Mouse (Mus musculus): Measurements from ENCODE around the gene Hist2h2ab. TPM values are rescaled to one million over a fixed set of nuclear protein-coding genes. Genes with fewer than 3 reads are reported as not detected.
"Not testable (repeated sequence)": the region's sequence is repeated elsewhere in the genome, so short reads cannot be mapped to it uniquely, and the experiment has no call there.

The Hist2h2ab gene
- polyA plus RNA-seq, 1 experiment from 2014 or later: 0.71 TPM

- Histone ChIP-seq H3K4me2 (ENCODE audit: low read depth, low read length, severe bottlenecking) (no peak overlapping the region), H3K27ac (ENCODE audit: low read depth, low read length) (no peak overlapping the region), H3K9ac (ENCODE audit: low read length) (no peak overlapping the region), H3K4me3 (ENCODE audit: low read depth, low read length) (no peak overlapping the region), H3K36me3 (ENCODE audit: control insufficient read depth, insufficient read depth, low read length) (no peaks in the 10 kb centered on the region), H3K27me3 (ENCODE audit: control insufficient read depth, insufficient read depth, low read length) (no peaks in the 10 kb centered on the region), H3K9me3 (ENCODE audit: control insufficient read depth, low read length) (no peaks in the 10 kb centered on the region), H3K4me1 (replicated peaks; ENCODE audit: control insufficient read depth, insufficient read depth, low read length) (peaks cover 7% of the 10 kb centered on the region)
- WGBS: 89% methylated on average over 11 of the region's 11 CpGs
- DNase-seq (ENCODE audit: low spot score) (no peak), ATAC-seq (replicated peaks; ENCODE audit: low FRiP score) (no peak)
Observed at GRCm38 (mm10) chr3:96195616-96196313, 23.9 kb upstream of the Hist2h2ab start.

GRCm38 (mm10) chr3:96196437-96197128 is 23.1 kb upstream of the Hist2h2ab start:
- 21% methylated on average over 27 of the region's 27 CpGs for WGBS
- Histone ChIP-seq H3K36me3 (ENCODE audit: control insufficient read depth, insufficient read depth, low read length) (no peaks in the 10 kb centered on the region), H3K27me3 (ENCODE audit: control insufficient read depth, insufficient read depth, low read length) (no peaks in the 10 kb centered on the region), H3K4me1 (replicated peaks; ENCODE audit: control insufficient read depth, insufficient read depth, low read length) (peaks cover 7% of the 10 kb centered on the region), H3K9ac (ENCODE audit: low read length) (peak overlapping the region; percentile 97), H3K9me3 (ENCODE audit: control insufficient read depth, low read length) (no peaks in the 10 kb centered on the region), H3K27ac (ENCODE audit: low read depth, low read length) (peak overlapping the region; percentile 92), H3K4me2 (ENCODE audit: low read depth, low read length, severe bottlenecking) (peak overlapping the region; percentile 98), H3K4me3 (ENCODE audit: low read depth, low read length) (peak overlapping the region; percentile 66)
- DNase-seq (ENCODE audit: low spot score) (no peak), ATAC-seq (replicated peaks; ENCODE audit: low FRiP score) (no peak)

- H3K27me3 ChIP-seq (ENCODE audit: control insufficient read depth, insufficient read depth, low read length): no peaks in the 10 kb centered on the region
- H3K4me1 ChIP-seq (replicated peaks; ENCODE audit: control insufficient read depth, insufficient read depth, low read length): peaks cover 7% of the 10 kb centered on the region
- H3K4me2 ChIP-seq (ENCODE audit: low read depth, low read length, severe bottlenecking): peak overlapping the region; percentile 98
- DNase-seq (ENCODE audit: low spot score): peak; percentile 93
- H3K9ac ChIP-seq (ENCODE audit: low read length): peak overlapping the region; percentile 97
- peak; percentile 93 for ATAC-seq (replicated peaks; ENCODE audit: low FRiP score)
- peak overlapping the region; percentile 66 for H3K4me3 ChIP-seq (ENCODE audit: low read depth, low read length)
- WGBS: under 1% methylated on average over 50 of the region's 50 CpGs
- peak overlapping the region; percentile 92 for H3K27ac ChIP-seq (ENCODE audit: low read depth, low read length)
- H3K36me3 ChIP-seq (ENCODE audit: control insufficient read depth, insufficient read depth, low read length): no peaks in the 10 kb centered on the region
- no peaks in the 10 kb centered on the region for H3K9me3 ChIP-seq (ENCODE audit: control insufficient read depth, low read length)
Observed at GRCm38 (mm10) chr3:96197129-96197749, 22.4 kb upstream of the Hist2h2ab start.

- H3K36me3 ChIP-seq (ENCODE audit: control insufficient read depth, insufficient read depth, low read length): no peaks in the 10 kb centered on the region
- no peaks in the 10 kb centered on the region for H3K27me3 ChIP-seq (ENCODE audit: control insufficient read depth, insufficient read depth, low read length)
- H3K27ac ChIP-seq (ENCODE audit: low read depth, low read length): no peak overlapping the region
- H3K9ac ChIP-seq (ENCODE audit: low read length): peak overlapping the region; percentile 50
- no peak for DNase-seq (ENCODE audit: low spot score)
- ATAC-seq (replicated peaks; ENCODE audit: low FRiP score): peak; percentile 25; the same call in 1 of the 2 replicates
- peak overlapping the region; percentile 98 for H3K4me2 ChIP-seq (ENCODE audit: low read depth, low read length, severe bottlenecking)
- no peaks in the 10 kb centered on the region for H3K9me3 ChIP-seq (ENCODE audit: control insufficient read depth, low read length)
- H3K4me3 ChIP-seq (ENCODE audit: low read depth, low read length): peak overlapping the region; percentile 66
- peaks cover 7% of the 10 kb centered on the region for H3K4me1 ChIP-seq (replicated peaks; ENCODE audit: control insufficient read depth, insufficient read depth, low read length)
- WGBS: 2% methylated on average over 6 of the region's 6 CpGs
Observed at GRCm38 (mm10) chr3:96198181-96198580, 21.5 kb upstream of the Hist2h2ab start.

- not testable (repeated sequence) for H3K36me3 ChIP-seq (ENCODE audit: control insufficient read depth, insufficient read depth, low read length); H3K4me2 ChIP-seq (ENCODE audit: low read depth, low read length, severe bottlenecking); DNase-seq (ENCODE audit: low spot score); H3K27ac ChIP-seq (ENCODE audit: low read depth, low read length); H3K9ac ChIP-seq (ENCODE audit: low read length); H3K27me3 ChIP-seq (ENCODE audit: control insufficient read depth, insufficient read depth, low read length); H3K4me3 ChIP-seq (ENCODE audit: low read depth, low read length); ATAC-seq (replicated peaks; ENCODE audit: low FRiP score); H3K9me3 ChIP-seq (ENCODE audit: control insufficient read depth, low read length); H3K4me1 ChIP-seq (replicated peaks; ENCODE audit: control insufficient read depth, insufficient read depth, low read length)
- 29% methylated on average over 7 of the region's 8 CpGs for WGBS
Observed at GRCm38 (mm10) chr3:96198601-96199251, 20.9 kb upstream of the Hist2h2ab start.

GRCm38 (mm10) chr3:96199731-96200130 is 19.9 kb upstream of the Hist2h2ab start:
- Histone ChIP-seq H3K36me3 (ENCODE audit: control insufficient read depth, insufficient read depth, low read length) (no peaks in the 10 kb centered on the region), H3K9me3 (ENCODE audit: control insufficient read depth, low read length) (no peaks in the 10 kb centered on the region), H3K27ac (ENCODE audit: low read depth, low read length) (no peak overlapping the region), H3K9ac (ENCODE audit: low read length) (no peak overlapping the region), H3K4me1 (replicated peaks; ENCODE audit: control insufficient read depth, insufficient read depth, low read length) (peaks cover 7% of the 10 kb centered on the region), H3K4me2 (ENCODE audit: low read depth, low read length, severe bottlenecking) (no peak overlapping the region), H3K4me3 (ENCODE audit: low read depth, low read length) (no peak overlapping the region), H3K27me3 (ENCODE audit: control insufficient read depth, insufficient read depth, low read length) (no peaks in the 10 kb centered on the region)
- ATAC-seq (replicated peaks; ENCODE audit: low FRiP score): no peak
- no peak for DNase-seq (ENCODE audit: low spot score)
- WGBS: 72% methylated on average over 2 of the region's 2 CpGs

GRCm38 (mm10) chr3:96207819-96208218 is 11.8 kb upstream of the Hist2h2ab start:
- Histone ChIP-seq H3K27me3 (ENCODE audit: control insufficient read depth, insufficient read depth, low read length) (no peaks in the 10 kb centered on the region), H3K4me2 (ENCODE audit: low read depth, low read length, severe bottlenecking) (no peak overlapping the region), H3K9ac (ENCODE audit: low read length) (no peak overlapping the region), H3K4me3 (ENCODE audit: low read depth, low read length) (no peak overlapping the region), H3K36me3 (ENCODE audit: control insufficient read depth, insufficient read depth, low read length) (no peaks in the 10 kb centered on the region), H3K27ac (ENCODE audit: low read depth, low read length) (no peak overlapping the region), H3K9me3 (ENCODE audit: control insufficient read depth, low read length) (no peaks in the 10 kb centered on the region), H3K4me1 (replicated peaks; ENCODE audit: control insufficient read depth, insufficient read depth, low read length) (0 out of 2 replicates have a peak, but pooled peaks cover 2% of the 10 kb centered on the region)
- 85% methylated on average over 3 of the region's 3 CpGs for WGBS
- DNase-seq (ENCODE audit: low spot score): no peak
- ATAC-seq (replicated peaks; ENCODE audit: low FRiP score): no peak

- Histone ChIP-seq H3K4me3 (ENCODE audit: low read depth, low read length) (no peak overlapping the region), H3K9me3 (ENCODE audit: control insufficient read depth, low read length) (no peaks in the 10 kb centered on the region), H3K9ac (ENCODE audit: low read length) (no peak overlapping the region), H3K36me3 (ENCODE audit: control insufficient read depth, insufficient read depth, low read length) (no peaks in the 10 kb centered on the region), H3K4me1 (replicated peaks; ENCODE audit: control insufficient read depth, insufficient read depth, low read length) (0 out of 2 replicates have a peak, but pooled peaks cover 2% of the 10 kb centered on the region), H3K27me3 (ENCODE audit: control insufficient read depth, insufficient read depth, low read length) (no peaks in the 10 kb centered on the region), H3K4me2 (ENCODE audit: low read depth, low read length, severe bottlenecking) (no peak overlapping the region), H3K27ac (ENCODE audit: low read depth, low read length) (no peak overlapping the region)
- ATAC-seq (replicated peaks; ENCODE audit: low FRiP score): no peak
- WGBS: 22% methylated on average over 15 of the region's 15 CpGs
- no peak for DNase-seq (ENCODE audit: low spot score)
Observed at GRCm38 (mm10) chr3:96209242-96209641, 10.4 kb upstream of the Hist2h2ab start.
